Mouse (Mus musculus): ENCODE data around the gene Acot7.

DNA sequence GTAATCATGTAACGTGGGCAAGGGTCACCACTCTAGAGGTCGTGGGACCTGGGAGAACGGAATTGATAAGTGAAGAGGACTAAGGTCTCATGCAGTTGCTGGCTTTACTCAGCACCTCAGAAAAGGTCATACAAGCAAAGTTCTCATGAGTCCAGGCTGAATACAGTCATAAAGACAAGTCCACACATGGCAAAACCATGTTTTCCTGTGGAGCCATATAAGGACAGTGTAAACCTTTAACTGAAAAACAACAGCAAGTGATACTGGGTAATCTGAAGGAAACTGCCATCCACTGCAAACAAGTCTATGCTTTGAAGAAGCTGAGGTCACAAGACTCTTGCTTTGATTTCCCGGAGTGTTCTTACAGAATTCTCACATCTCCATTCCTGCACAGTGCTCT, 11.8 kb downstream of the Acot7 start:
- TF ChIP-seq POLR2A (IDR thresholded peaks at IDR 0.05; ENCODE audit: borderline replicate concordance, extremely low read depth, insufficient read depth, insufficient read length, poor library complexity, severe bottlenecking) (no peak), CTCF (IDR thresholded peaks at IDR 0.05; ENCODE audit: borderline replicate concordance, extremely low read depth, insufficient read depth, insufficient read length) (no peak)
